Comparison of ENCODE assay signal across 12 mouse cellular contexts in genomic region chr7:126288104-126288497, GRCm38 (mm10). TPM values are rescaled to one million over a fixed set of nuclear protein-coding genes. Genes with fewer than 3 reads are reported as not detected.
DNase-seq lines count a peak whose midpoint lies in the region; ATAC-seq and TF ChIP-seq lines count a peak whose summit lies in the region.
"Had no signal": no experiment of that assay in that cellular context is flagged by ENCODE, and none has a peak within 500 bp of the region (broad histone marks: within the 10 kb centered on the region; RNA-seq: fewer than 3 reads in every experiment).

No protein-coding gene starts in this region.

- ATAC-seq in heart, embryonic 11.5 days (replicated peaks; ENCODE audit: insufficient number of reproducible peaks, low FRiP score, low TSS enrichment), result no peak
- no peak for ATAC-seq in neural tube, embryonic 12.5 days (ENCODE audit: low FRiP score, low read depth)
- no peak for ATAC-seq in forebrain, embryonic 16.5 days
- ATAC-seq in neural tube, embryonic 14.5 days (ENCODE audit: low read depth), result 0 out of 2 replicates have a peak, but pooled peaks have one; percentile 3
- ATAC-seq: intestine, embryonic 16.5 days; Patski had no signal

- no peak overlapping the region for H3K4me3 ChIP-seq in heart, adult 2 months
- H3K4me3 ChIP-seq in heart, embryonic 11.5 days (ENCODE audit: low read depth, low read length), result no peak overlapping the region
- H3K4me3 ChIP-seq in neural tube, embryonic 12.5 days, result no peak overlapping the region
- H3K4me3 ChIP-seq in forebrain, embryonic 16.5 days (replicated peaks; ENCODE audit: low read length), result no peak overlapping the region
- H3K4me3 ChIP-seq in neural tube, embryonic 14.5 days (ENCODE audit: low read depth, low read length), result no peak overlapping the region
- H3K4me3 ChIP-seq in lung, adult 2 months (replicated peaks; ENCODE audit: extremely low read depth, low read depth, low read length), result no peak overlapping the region

- H3K9ac ChIP-seq in heart, adult 2 months (ENCODE audit: low read depth, low read length), result no peak overlapping the region
- no peak overlapping the region for H3K9ac ChIP-seq in heart, embryonic 11.5 days (ENCODE audit: low read depth, low read length)
- no peak overlapping the region; the same call in 1 of the 2 replicates for H3K9ac ChIP-seq in neural tube, embryonic 12.5 days
- H3K9ac ChIP-seq in forebrain, embryonic 16.5 days (replicated peaks; ENCODE audit: low read depth, low read length), result no peak overlapping the region
- no peak overlapping the region for H3K9ac ChIP-seq in neural tube, embryonic 14.5 days (replicated peaks; ENCODE audit: low read depth, low read length)

- H3K27ac ChIP-seq in heart, adult 2 months, result peak overlapping the region; percentile 50
- no peak overlapping the region for H3K27ac ChIP-seq in heart, embryonic 11.5 days (ENCODE audit: low read depth, low read length)
- H3K27ac ChIP-seq in neural tube, embryonic 12.5 days, result no peak overlapping the region
- peak overlapping the region; percentile 75 for H3K27ac ChIP-seq in forebrain, embryonic 16.5 days (ENCODE audit: low read length)
- H3K27ac ChIP-seq in neural tube, embryonic 14.5 days (ENCODE audit: low read depth, low read length), result 0 out of 2 replicates have a peak overlapping the region, but pooled peaks have one; percentile 18

- 47% methylated on average over 2 of the region's 2 CpGs for WGBS in heart, adult 2 months
- WGBS in heart, embryonic 11.5 days (ENCODE audit: insufficient replicate concordance), result 85% methylated on average over 2 of the region's 2 CpGs
- 87% methylated on average over 2 of the region's 2 CpGs for WGBS in neural tube, embryonic 12.5 days
- 76% methylated on average over 2 of the region's 2 CpGs for WGBS in forebrain, embryonic 16.5 days
- WGBS in neural tube, embryonic 14.5 days, result 92% methylated on average over 2 of the region's 2 CpGs
- 83% methylated on average over 2 of the region's 2 CpGs for WGBS in lung, adult 2 months

- no peaks in the 10 kb centered on the region for H3K36me3 ChIP-seq in heart, adult 2 months (ENCODE audit: control insufficient read depth, insufficient read depth, low read length)
- H3K36me3 ChIP-seq in heart, embryonic 11.5 days (ENCODE audit: control insufficient read depth, insufficient read depth, low read length), result peaks cover 7% of the 10 kb centered on the region
- H3K36me3 ChIP-seq in neural tube, embryonic 12.5 days, result peaks cover 82% of the 10 kb centered on the region
- H3K36me3 ChIP-seq in forebrain, embryonic 16.5 days (ENCODE audit: control insufficient read depth, insufficient read depth), result peaks cover 28% of the 10 kb centered on the region
- peaks cover 35% of the 10 kb centered on the region for H3K36me3 ChIP-seq in neural tube, embryonic 14.5 days (ENCODE audit: control insufficient read depth, insufficient read depth, low read length)

- H3K9me3 ChIP-seq in heart, embryonic 11.5 days (replicated peaks; ENCODE audit: control insufficient read depth, low read length), result no peaks in the 10 kb centered on the region
- H3K9me3 ChIP-seq in neural tube, embryonic 12.5 days, result no peaks in the 10 kb centered on the region
- H3K9me3 ChIP-seq in forebrain, embryonic 16.5 days (ENCODE audit: control insufficient read depth, low read length), result no peaks in the 10 kb centered on the region
- H3K9me3 ChIP-seq in neural tube, embryonic 14.5 days (ENCODE audit: control insufficient read depth, low read length), result no peaks in the 10 kb centered on the region

- no peak for DNase-seq in heart, adult 2 months
- no peak for DNase-seq in neural tube, embryonic 10.5 days (ENCODE audit: extremely low spot score, low spot score)
- no peak for DNase-seq in lung, adult 2 months
- DNase-seq in c-Kit-positive CD71-positive TER-119-positive erythroid progenitor cells, embryonic 14.5 days (ENCODE audit: low spot score), result no peak
- DNase-seq: adrenal gland, adult 8-10 months; thymus, adult 18-20 months had no signal

- peaks cover 26% of the 10 kb centered on the region for H3K4me1 ChIP-seq in heart, adult 2 months (ENCODE audit: control insufficient read depth, insufficient read depth, low read length)
- H3K4me1 ChIP-seq in heart, embryonic 11.5 days (ENCODE audit: control insufficient read depth, insufficient read depth, low read length), result peaks cover 17% of the 10 kb centered on the region
- peaks cover 57% of the 10 kb centered on the region for H3K4me1 ChIP-seq in neural tube, embryonic 12.5 days
- H3K4me1 ChIP-seq in forebrain, embryonic 16.5 days (replicated peaks; ENCODE audit: control insufficient read depth, insufficient read depth, low read length), result peaks cover 65% of the 10 kb centered on the region
- H3K4me1 ChIP-seq in neural tube, embryonic 14.5 days (ENCODE audit: control insufficient read depth, insufficient read depth, low read length), result peaks cover 42% of the 10 kb centered on the region
- H3K4me1 ChIP-seq in lung, adult 2 months (ENCODE audit: control insufficient read depth, insufficient read depth, low read length), result peaks cover 19% of the 10 kb centered on the region

- TF ChIP-seq CTCF in heart, adult 2 months (IDR thresholded peaks at IDR 0.05), result no peak
- TF ChIP-seq CTCF in lung, adult 2 months (IDR thresholded peaks at IDR 0.05; ENCODE audit: insufficient read depth, low read length), result no peak

- H3K27me3 ChIP-seq in heart, adult 2 months (ENCODE audit: control insufficient read depth, insufficient read depth, low read length), result no peaks in the 10 kb centered on the region
- peaks cover 16% of the 10 kb centered on the region for H3K27me3 ChIP-seq in heart, embryonic 11.5 days (ENCODE audit: control insufficient read depth, insufficient read depth, low read length)
- no peaks in the 10 kb centered on the region for H3K27me3 ChIP-seq in neural tube, embryonic 12.5 days (replicated peaks)
- no peaks in the 10 kb centered on the region for H3K27me3 ChIP-seq in forebrain, embryonic 16.5 days (replicated peaks; ENCODE audit: control insufficient read depth, insufficient read depth, low read length)
- H3K27me3 ChIP-seq in neural tube, embryonic 14.5 days (ENCODE audit: control insufficient read depth, insufficient read depth, low read length), result no peaks in the 10 kb centered on the region
- H3K27me3 ChIP-seq: Patski had no signal

- TF ChIP-seq POLR2A in heart, adult 2 months (IDR thresholded peaks at IDR 0.05; ENCODE audit: insufficient read depth, low read depth, low read length), result no peak
- TF ChIP-seq POLR2A in lung, adult 2 months (IDR thresholded peaks at IDR 0.05; ENCODE audit: borderline replicate concordance, extremely low read depth, low read depth, low read length), result no peak

- no peak overlapping the region for H3K4me2 ChIP-seq in heart, embryonic 11.5 days
- 0 out of 2 replicates have a peak overlapping the region, but pooled peaks have one; percentile 2 for H3K4me2 ChIP-seq in neural tube, embryonic 12.5 days (replicated peaks)
- H3K4me2 ChIP-seq in forebrain, embryonic 16.5 days (ENCODE audit: low read length), result peak overlapping the region; percentile 25
- H3K4me2 ChIP-seq in neural tube, embryonic 14.5 days (ENCODE audit: low read depth, low read length), result no peak overlapping the region

- H3K79me2 ChIP-seq in heart, adult 2 months (replicated peaks; ENCODE audit: control insufficient read depth, insufficient read depth, low read length), result no peaks in the 10 kb centered on the region

- no peak for TF ChIP-seq EP300 in heart, adult 2 months (IDR thresholded peaks at IDR 0.05; ENCODE audit: insufficient read depth, low read depth, low read length)

- intact Hi-C loops in heart, adult 2 months (cut with DNase I), result no loop called here

RNA-seq across cellular contexts. Expression of gene Sbk1, which starts 15.7 kb away (rescaled TPM):
- 10 to 100 TPM; 61.9 to 87.4 TPM for total RNA-seq in heart, adult 2 months (2021)
- 44.5 and 55.4 TPM in 2 replicates for polyA plus RNA-seq in heart, adult 2 months (2012; rRNA removed)
- 16.7 and 17.6 TPM in 2 replicates for polyA plus RNA-seq in heart, embryonic 11.5 days (2014; fragmentation: Nextera tagmentation; extraction: Ambion mirVana)
- 322 and 342 TPM in 2 replicates for polyA plus RNA-seq in neural tube, embryonic 12.5 days (2016; fragmentation: Nextera tagmentation; extraction: Ambion mirVana)
- polyA plus RNA-seq in forebrain, embryonic 16.5 days (2015; fragmentation: Nextera tagmentation; extraction: Ambion mirVana), result 295 and 323 TPM in 2 replicates
- 232 and 271 TPM in 2 replicates for polyA plus RNA-seq in neural tube, embryonic 14.5 days (2014; fragmentation: Nextera tagmentation; extraction: Ambion mirVana)
- 12.6 and 14.2 TPM in 2 replicates for polyA plus RNA-seq in lung, adult 2 months (2012; rRNA removed)

Comparison
In these comparisons a context has a peak if more than half of its experiments do, and no peak if none do; other contexts are left out.
1. H3K27ac ChIP-seq: peak in heart, adult 2 months (single experiment), forebrain, embryonic 16.5 days (single experiment) and neural tube, embryonic 14.5 days (single experiment); none in heart, embryonic 11.5 days (single experiment) and neural tube, embryonic 12.5 days (single experiment).
2. H3K4me2 ChIP-seq: peak in neural tube, embryonic 12.5 days (single experiment) and forebrain, embryonic 16.5 days (single experiment); none in heart, embryonic 11.5 days (single experiment) and neural tube, embryonic 14.5 days (single experiment).